Mouse (Mus musculus) mouse embryonic stem cell (cell line): Measurements from ENCODE around the gene Arhgap27.

Source experiments
- in situ Hi-C, 2 experiments: fragments of 300-500 bp; cut with MboI; formaldehyde crosslinking; loops; 1 replicate in 1 of 2; 3 replicates in 1 of 2; pipeline ENCODE4 v1.14.3; 2019 to 2020; ENCODE audit warnings: low sequenced_read_pairs in 2 of 2, low pct_unique_long_range_greater_than_20kb in 1 of 2, mixed read lengths in 1 of 2; ENCODE audit not compliant: unreplicated experiment in 1 of 2

The Arhgap27 gene

DNA sequence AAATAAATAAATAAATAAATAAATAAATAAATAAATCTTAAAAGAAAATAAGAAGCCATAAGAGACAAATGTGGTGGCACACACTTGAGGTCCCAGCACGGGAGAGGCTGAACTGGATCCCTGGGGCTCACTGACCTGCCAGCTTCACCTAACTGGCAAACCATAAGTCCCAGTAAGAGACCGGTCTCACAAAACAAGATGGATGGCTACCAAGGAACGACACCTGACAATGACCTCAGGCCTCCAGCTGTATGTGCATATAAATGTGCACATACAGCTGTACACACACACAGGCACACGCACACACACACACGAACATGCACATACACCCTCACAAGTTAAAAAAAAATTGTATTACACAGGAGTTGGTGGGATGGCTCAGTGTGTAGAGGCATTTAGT is 76.6 kb downstream of the Arhgap27 start:
- in situ Hi-C loops, result no loop called here

DNA sequence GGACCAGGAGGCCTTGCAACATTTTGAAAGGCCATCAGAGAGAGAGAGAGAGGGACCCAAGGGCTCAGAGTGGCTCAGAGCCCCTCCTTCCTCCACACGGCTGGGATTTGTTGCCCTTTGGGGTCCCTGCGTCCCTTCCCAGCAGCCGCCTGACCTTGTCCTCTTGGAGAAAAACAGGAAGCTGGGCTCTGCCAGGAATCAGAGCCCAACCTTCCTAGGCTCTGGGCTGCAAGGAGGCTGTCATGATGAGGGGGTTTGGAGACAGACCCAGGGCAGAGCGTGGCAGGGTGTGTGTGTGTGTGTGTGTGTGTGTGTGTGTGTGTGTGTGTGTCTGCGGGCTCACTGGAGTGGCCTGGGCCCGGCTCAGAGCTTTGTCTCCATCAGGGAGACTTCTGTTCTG is 77.5 kb downstream of the Arhgap27 start:
- in situ Hi-C loops, result no loop called here

GRCm38 (mm10) chr11:103285276-103285675 is 78.2 kb downstream of the Arhgap27 start:
- in situ Hi-C loops, result no loop called here

DNA sequence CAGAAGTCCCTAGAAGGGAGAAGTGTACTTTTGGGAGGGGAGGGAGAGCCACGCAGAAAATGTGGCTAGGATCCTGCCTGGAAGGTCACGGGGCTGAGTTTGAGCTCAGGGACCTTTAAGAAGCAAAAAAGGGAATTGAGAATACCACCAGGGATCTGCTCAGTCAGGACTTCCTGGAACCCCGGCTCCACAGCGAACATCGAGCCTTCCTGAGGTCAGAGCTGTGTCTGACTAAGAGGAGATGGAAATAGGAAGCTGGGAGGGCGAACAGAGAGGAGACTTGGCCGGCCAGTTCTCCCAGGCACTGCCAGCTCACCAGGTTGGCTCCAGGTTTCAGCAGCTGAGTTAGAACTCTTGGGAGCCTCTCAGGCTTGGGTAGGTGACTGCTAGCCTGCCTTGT is 81.7 kb downstream of the Arhgap27 start:
- in situ Hi-C loops, result no loop called here
